Mouse (Mus musculus) liver, embryonic 14.5 days (tissue): Measurements from ENCODE around the gene Pomp.

ENCODE experiments used
- CTCF ChIP-seq: IDR thresholded peaks from 2 replicates; pipeline ENCODE4 v1.5.1; 2016; ENCODE audit warnings: antibody characterized with exemption, low read depth, control low read depth
- EP300 ChIP-seq: IDR thresholded peaks from 2 replicates; pipeline ENCODE4 v1.6.1; 2016; ENCODE audit warnings: antibody characterized with exemption, low read depth

GRCm38 (mm10) chr5:147903166-147903565 lies 42.9 kb downstream of the Pomp start:
- TF ChIP-seq CTCF: no peak
- no peak for TF ChIP-seq EP300
